Mouse (Mus musculus) G1E (cell line): Measurements from ENCODE around the gene Proz.

Experiments
- CTCF ChIP-seq: IDR thresholded peaks from 2 replicates; pipeline ENCODE4 v1.5.1; 2012; ENCODE audit warnings: low read depth, low read length, inconsistent platforms, mixed read lengths
- GATA1 ChIP-seq: IDR thresholded peaks from 2 replicates; pipeline ENCODE4 v1.6.1; 2012; ENCODE audit warnings: borderline replicate concordance, low read length, inconsistent platforms, mixed read lengths

DNA sequence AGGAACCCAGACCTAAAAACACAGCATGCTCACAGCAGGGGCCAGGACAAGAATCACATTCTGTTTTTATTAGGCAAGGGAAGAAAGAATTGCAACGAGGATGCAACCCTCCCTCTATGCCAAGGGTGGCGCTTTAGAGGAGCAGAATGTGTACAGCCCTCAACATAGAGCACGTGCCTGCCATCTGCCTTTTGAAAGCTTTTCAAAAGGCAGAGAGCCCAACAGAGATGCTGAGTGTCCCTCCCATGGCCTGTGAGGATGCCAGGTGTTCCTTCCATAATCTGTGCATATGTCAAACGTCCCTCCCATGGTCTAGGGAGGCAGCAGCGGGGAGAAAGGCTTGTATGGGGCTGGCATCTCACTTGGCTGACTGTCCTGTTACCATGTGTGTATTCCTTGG lies 13.1 kb upstream of the Proz start:
- TF ChIP-seq CTCF (no peak), GATA1 (no peak)
